Mouse (Mus musculus) kidney, adult 2 months (tissue): ENCODE data around the gene Cyp4f16.

ENCODE experiments used
- CTCF ChIP-seq: fragments of 200-500 bp; conservative IDR thresholded peaks from 2 replicates; pipeline ENCODE4 v1.5.1; 2011; ENCODE audit warnings: low read depth, mild to moderate bottlenecking, control low read depth, low read length, moderate library complexity, mixed read lengths; ENCODE audit not compliant: insufficient read depth, insufficient read length
- POLR2A ChIP-seq: fragments of 200-500 bp; IDR thresholded peaks from one replicate; pipeline ENCODE4 v1.6.1; 2011; ENCODE audit warnings: low read depth, low read length, control low read depth

GRCm38 (mm10) chr17:32596494-32596893 is 60.1 kb downstream of the Cyp4f16 start:
- TF ChIP-seq CTCF (no peak), POLR2A (no peak)
